Mouse (Mus musculus): Measurements from ENCODE around the gene Klk1.

Gene Klk1

GRCm38 (mm10) chr7:44253023-44253616, 28.0 kb downstream of the Klk1 start:
- DNase-seq (ENCODE audit: low read depth, low spot score) = no peak

- DNase-seq (ENCODE audit: low read depth, low spot score) = no peak
These were observed 29.8 kb downstream of the Klk1 start for GRCm38 (mm10) chr7:44254930-44255329.

GRCm38 (mm10) chr7:44257278-44257677, 32.1 kb downstream of the Klk1 start, which contains the start of gene Acp4:
Acp4 (minus strand) TSS chr7:44257378.
- no peak for DNase-seq (ENCODE audit: low read depth, low spot score)

- no peak for DNase-seq (ENCODE audit: low read depth, low spot score)
These were observed 35.2 kb downstream of the Klk1 start for GRCm38 (mm10) chr7:44260410-44260809.

GRCm38 (mm10) chr7:44261147-44261546, 36.0 kb downstream of the Klk1 start, which contains the start of gene Gm15517:
Gm15517 (plus strand) TSS chr7:44261447.
- DNase-seq (ENCODE audit: low read depth, low spot score) = no peak

GRCm38 (mm10) chr7:44262791-44263643, 37.9 kb downstream of the Klk1 start:
- DNase-seq (ENCODE audit: low read depth, low spot score) = peak; percentile 93

GRCm38 (mm10) chr7:44268117-44268516, 43.0 kb downstream of the Klk1 start:
- no peak for DNase-seq (ENCODE audit: low read depth, low spot score)

- no peak for DNase-seq (ENCODE audit: low read depth, low spot score)
These were observed 44.2 kb downstream of the Klk1 start for GRCm38 (mm10) chr7:44269397-44269796.

GRCm38 (mm10) chr7:44271309-44271708, 46.1 kb downstream of the Klk1 start:
- no peak for DNase-seq (ENCODE audit: low read depth, low spot score)

- no peak for DNase-seq (ENCODE audit: low read depth, low spot score)
These were observed 47.4 kb downstream of the Klk1 start for GRCm38 (mm10) chr7:44272546-44272945.

GRCm38 (mm10) chr7:44273446-44273845, 48.3 kb downstream of the Klk1 start:
- DNase-seq (ENCODE audit: low read depth, low spot score) = no peak

GRCm38 (mm10) chr7:44274096-44274495, 48.9 kb downstream of the Klk1 start:
- no peak for DNase-seq (ENCODE audit: low read depth, low spot score)

GRCm38 (mm10) chr7:44275546-44275945, 50.4 kb downstream of the Klk1 start:
- no peak for DNase-seq (ENCODE audit: low read depth, low spot score)

GRCm38 (mm10) chr7:44276461-44277249, 51.5 kb downstream of the Klk1 start:
- no peak for DNase-seq (ENCODE audit: low read depth, low spot score)

GRCm38 (mm10) chr7:44277250-44277622, 52.1 kb downstream of the Klk1 start:
- no peak for DNase-seq (ENCODE audit: low read depth, low spot score)
